Mouse (Mus musculus) MEL (cell line): ENCODE data around the gene Lhfpl2. TPM values are rescaled to one million over a fixed set of nuclear protein-coding genes. Genes with fewer than 3 reads are reported as not detected.

Experiments used
- DNase-seq: peaks from one replicate; pipeline ENCODE4 v3.0.0; 2011; ENCODE audit warnings: low read depth, low spot score
- H3K27ac ChIP-seq: 2 replicates; pipeline ENCODE4 v1.5.1; 2012; ENCODE audit warnings: low read depth, mild to moderate bottlenecking, control low read depth, low read length, moderate library complexity; ENCODE audit not compliant: control insufficient read depth
- H3K27me3 ChIP-seq, 2 experiments: fragments of 150-350 bp in 1 of 2; sonication (generic) in 1 of 2; 2 replicates each; pipeline ENCODE4 v1.6.1; 2012; ENCODE audit warnings: low read length in 2 of 2, mild to moderate bottlenecking in 2 of 2, improper control_type of control experiment in 1 of 2, moderate library complexity in 1 of 2; ENCODE audit not compliant: insufficient read depth in 2 of 2, control insufficient read depth in 1 of 2
- H3K36me3 ChIP-seq, 2 experiments: 2 replicates each; pipeline ENCODE4 v1.6.1; 2012 to 2014; ENCODE audit warnings: low read length in 2 of 2, improper control_type of control experiment in 1 of 2, inconsistent platforms in 1 of 2, mild to moderate bottlenecking in 1 of 2; ENCODE audit not compliant: insufficient read depth in 2 of 2, control insufficient read depth in 1 of 2
- H3K4me1 ChIP-seq, 2 experiments: fragments of 150-350 bp in 1 of 2; sonication (generic) in 1 of 2; 2 replicates each; pipeline ENCODE4 v1.6.1; 2012; ENCODE audit warnings: low read length in 2 of 2, improper control_type of control experiment in 1 of 2, mild to moderate bottlenecking in 1 of 2; ENCODE audit not compliant: insufficient read depth in 2 of 2, control insufficient read depth in 1 of 2
- H3K4me3 ChIP-seq, 2 experiments: fragments of 150-350 bp in 1 of 2; sonication (generic) in 1 of 2; 2 replicates each; pipeline ENCODE4 v1.5.1; 2012; ENCODE audit warnings: low read depth in 2 of 2, low read length in 2 of 2, mild to moderate bottlenecking in 2 of 2, moderate library complexity in 2 of 2, control low read depth in 1 of 2, improper control_type of control experiment in 1 of 2; ENCODE audit not compliant: control insufficient read depth in 1 of 2, insufficient read depth in 1 of 2
- H3K79me2 ChIP-seq: 2 replicates; pipeline ENCODE4 v1.6.1; 2012; ENCODE audit warnings: mild to moderate bottlenecking, low read length, moderate library complexity; ENCODE audit not compliant: control insufficient read depth, poor library complexity, insufficient read depth
- H3K9ac ChIP-seq: 2 replicates; pipeline ENCODE4 v1.6.1; 2012; ENCODE audit warnings: low read depth, mild to moderate bottlenecking, control low read depth, low read length, moderate library complexity; ENCODE audit not compliant: control insufficient read depth, poor library complexity, severe bottlenecking
- H3K9me3 ChIP-seq: fragments of 150-350 bp; sonication (generic); replicated peaks from 2 replicates; pipeline ENCODE4 v1.6.1; 2012; ENCODE audit warnings: mild to moderate bottlenecking, low read length, improper control_type of control experiment, moderate library complexity; ENCODE audit not compliant: insufficient read depth
- BHLHE40 ChIP-seq: IDR thresholded peaks from 2 replicates; pipeline ENCODE4 v1.6.1; 2012; ENCODE audit warnings: low read depth, mild to moderate bottlenecking, inconsistent platforms, low read length, improper control_type of control experiment, borderline replicate concordance
- CHD2 ChIP-seq: IDR thresholded peaks from 2 replicates; pipeline ENCODE4 v1.6.1; 2011; ENCODE audit warnings: low read length, improper control_type of control experiment
- CTCF ChIP-seq, 3 experiments: IDR thresholded peaks in 2 of 3; conservative IDR thresholded peaks in 1 of 3; 2 replicates each; pipeline ENCODE4 v1.5.1; 2011 to 2012; ENCODE audit warnings: low read length in 3 of 3, low read depth in 2 of 3, mild to moderate bottlenecking in 2 of 3, improper control_type of control experiment in 1 of 3, inconsistent platforms in 1 of 3, mixed read lengths in 1 of 3, moderate library complexity in 1 of 3; ENCODE audit not compliant: control insufficient read depth in 1 of 3, insufficient read depth in 1 of 3, poor library complexity in 1 of 3, severe bottlenecking in 1 of 3
- E2F4 ChIP-seq: IDR thresholded peaks from 2 replicates; pipeline ENCODE4 v1.6.1; 2011; ENCODE audit warnings: low read depth, low read length, improper control_type of control experiment, borderline replicate concordance
- EP300 ChIP-seq, 2 experiments: IDR thresholded peaks; 2 replicates each; pipeline ENCODE4 v1.6.1; 2011; ENCODE audit warnings: improper control_type of control experiment in 2 of 2, low read length in 2 of 2, low read depth in 1 of 2, mild to moderate bottlenecking in 1 of 2
- ETS1 ChIP-seq: IDR thresholded peaks from 2 replicates; pipeline ENCODE4 v1.6.1; 2012; ENCODE audit warnings: low read depth, mild to moderate bottlenecking, inconsistent platforms, low read length, improper control_type of control experiment, moderate library complexity
- HCFC1 ChIP-seq: IDR thresholded peaks from 2 replicates; pipeline ENCODE4 v1.6.1; 2012; ENCODE audit warnings: low read depth, mild to moderate bottlenecking, inconsistent platforms, low read length, improper control_type of control experiment, moderate library complexity
- JUND ChIP-seq: IDR thresholded peaks from 2 replicates; pipeline ENCODE4 v1.6.1; 2011; ENCODE audit warnings: low read depth, mild to moderate bottlenecking, improper control_type of control experiment, low read length
- KAT2A ChIP-seq: conservative IDR thresholded peaks from 2 replicates; pipeline ENCODE4 v1.6.1; 2012; ENCODE audit warnings: low read depth, low read length, improper control_type of control experiment, inconsistent platforms
- MAFK ChIP-seq: IDR thresholded peaks from 2 replicates; pipeline ENCODE4 v1.6.1; 2011; ENCODE audit warnings: low read depth, mild to moderate bottlenecking, low read length, improper control_type of control experiment, borderline replicate concordance
- MAX ChIP-seq: IDR thresholded peaks from 2 replicates; pipeline ENCODE4 v1.6.1; 2011; ENCODE audit warnings: low read length, improper control_type of control experiment
- MAZ ChIP-seq: IDR thresholded peaks from 2 replicates; pipeline ENCODE4 v1.6.1; 2012; ENCODE audit warnings: low read depth, mild to moderate bottlenecking, inconsistent platforms, low read length, improper control_type of control experiment
- MEF2A ChIP-seq: IDR thresholded peaks from 2 replicates; pipeline ENCODE4 v1.6.1; 2014; ENCODE audit warnings: low read depth, mild to moderate bottlenecking, inconsistent platforms, low read length, improper control_type of control experiment; ENCODE audit not compliant: poor library complexity, insufficient replicate concordance, severe bottlenecking; ENCODE audit errors: extremely low read depth
- MYB ChIP-seq: IDR thresholded peaks from 2 replicates; pipeline ENCODE4 v1.6.1; 2011; ENCODE audit warnings: mild to moderate bottlenecking, low read depth, low read length, improper control_type of control experiment
- MYC ChIP-seq: IDR thresholded peaks from 2 replicates; pipeline ENCODE4 v1.6.1; 2011; ENCODE audit warnings: low read depth, mild to moderate bottlenecking, low read length, improper control_type of control experiment, moderate library complexity
- POLR2AphosphoS2 ChIP-seq: IDR thresholded peaks from 2 replicates; pipeline ENCODE4 v1.6.1; 2011; ENCODE audit warnings: low read length, improper control_type of control experiment
- SMC3 ChIP-seq: IDR thresholded peaks from 2 replicates; pipeline ENCODE4 v1.6.1; 2011; ENCODE audit warnings: low read depth, low read length, improper control_type of control experiment
- TAL1 ChIP-seq: IDR thresholded peaks from 2 replicates; pipeline ENCODE4 v1.6.1; 2012; ENCODE audit warnings: mild to moderate bottlenecking, inconsistent platforms, low read length, moderate library complexity, mixed read lengths
- TBP ChIP-seq: IDR thresholded peaks from 2 replicates; pipeline ENCODE4 v1.8.0; 2011; ENCODE audit warnings: low read depth, low read length, improper control_type of control experiment
- TCF12 ChIP-seq: IDR thresholded peaks from 2 replicates; pipeline ENCODE4 v1.6.1; 2014; ENCODE audit warnings: low read depth, mild to moderate bottlenecking, inconsistent platforms, low read length, improper control_type of control experiment, moderate library complexity
- UBTF ChIP-seq: IDR thresholded peaks from 2 replicates; pipeline ENCODE4 v1.6.1; 2012; ENCODE audit warnings: low read depth, mild to moderate bottlenecking, inconsistent platforms, low read length, improper control_type of control experiment, moderate library complexity, borderline replicate concordance; ENCODE audit not compliant: insufficient read depth
- ZKSCAN1 ChIP-seq: IDR thresholded peaks from 2 replicates; pipeline ENCODE4 v1.6.1; 2012; ENCODE audit warnings: low read depth, mild to moderate bottlenecking, inconsistent platforms, low read length, improper control_type of control experiment, moderate library complexity
- polyA plus RNA-seq, 2 experiments: library from polyadenylated mRNA; stranded (reverse) in 1 of 2; unstranded in 1 of 2; fragments of >175 nt in 1 of 2; fragments of >200 nt in 1 of 2; gene quantifications; 2 replicates each; pipeline versions ENCODE4 v1.2.1 to v1.2.4; 2012; ENCODE audit warnings: low replicate concordance in 2 of 2, low read depth in 1 of 2; ENCODE audit not compliant: insufficient read length in 2 of 2, insufficient read depth in 1 of 2, missing spikeins in 1 of 2
- total RNA-seq: library from RNA; depleted of rRNA; stranded (reverse); fragments of 300-350 nt; gene quantifications from 2 replicates; pipeline ENCODE4 v1.2.3, GENCODE M21; 2012; rRNA removed

Gene Lhfpl2
- total RNA-seq, result 23.1 and 24.5 TPM in 2 replicates
- polyA plus RNA-seq, result 10 to 100 TPM in 1 of 2 experiments, not detected in 1; 30.2 TPM

- Histone ChIP-seq H3K36me3 (no peaks in the 10 kb centered on the region), H3K4me3 (no peak within 1 kb of the TSS), H3K4me1 (no peaks in the 10 kb centered on the region), H3K79me2 (no peaks in the 10 kb centered on the region), H3K9ac (no peak within 1 kb of the TSS), H3K9me3 (no peaks in the 10 kb centered on the region), H3K27ac (no peak within 1 kb of the TSS), H3K27me3 (no peaks in the 10 kb centered on the region)
- DNase-seq, result no peak
- no peak for TF ChIP-seq CTCF (IDR thresholded peaks at IDR 0.05 in 2 of 3, conservative IDR thresholded peaks at IDR 0.05 in 1 of 3; ENCODE audit: control insufficient read depth in 1 of 3, insufficient read depth in 1 of 3, low read depth in 2 of 3, low read length in 3 of 3, poor library complexity in 1 of 3, severe bottlenecking in 1 of 3)
- no peak for TF ChIP-seq KAT2A
- TF ChIP-seq MYB, result no peak
- TF ChIP-seq TAL1, result no peak
- no peak for TF ChIP-seq MAZ
- TF ChIP-seq ZKSCAN1, result no peak
- TF ChIP-seq CHD2, result no peak
These were observed at the start of gene Lhfpl2 for GRCm38 (mm10) chr13:94057563-94058560. Gene Lhfpl2 (plus strand): TSS chr13:94057796.

GRCm38 (mm10) chr13:94011996-94012575, 45.5 kb upstream of the Lhfpl2 start:
- H3K4me1 ChIP-seq, result no peaks in the 10 kb centered on the region
- DNase-seq, result no peak

More at GRCm38 (mm10) chr13:94011996-94012575, 45.5 kb upstream of the Lhfpl2 start:
- no peak overlapping the region for H3K9ac ChIP-seq
- H3K4me3 ChIP-seq, result no peak overlapping the region
- H3K27ac ChIP-seq, result no peak overlapping the region
- no peaks in the 10 kb centered on the region for H3K36me3 ChIP-seq
- no peaks in the 10 kb centered on the region for H3K27me3 ChIP-seq
- no peak for TF ChIP-seq EP300 (IDR thresholded peaks at IDR 0.05; ENCODE audit: low read depth in 1 of 2, low read length in 2 of 2)
- TF ChIP-seq BHLHE40, result no peak
- TF ChIP-seq HCFC1, result no peak
- no peak for TF ChIP-seq MEF2A
- no peak for TF ChIP-seq JUND
- no peak for TF ChIP-seq SMC3
- TF ChIP-seq TBP, result no peak
- no peak for TF ChIP-seq TCF12
- TF ChIP-seq MAFK, result no peak
- TF ChIP-seq TAL1, result no peak
- no peak for TF ChIP-seq ETS1
- TF ChIP-seq POLR2AphosphoS2, result no peak
- no peak for TF ChIP-seq E2F4
- no peak for TF ChIP-seq UBTF
- TF ChIP-seq MAX, result no peak
- no peak for TF ChIP-seq KAT2A
- TF ChIP-seq MYC, result no peak
- no peaks in the 10 kb centered on the region for H3K9me3 ChIP-seq
- no peaks in the 10 kb centered on the region for H3K79me2 ChIP-seq
